Mouse (Mus musculus) lung, adult 2 months (tissue): Measurements from ENCODE around the gene Hdhd5. TPM values are rescaled to one million over a fixed set of nuclear protein-coding genes. Genes with fewer than 3 reads are reported as not detected.

Experiments
- DNase-seq: peaks from one replicate; pipeline ENCODE4 v3.0.0; 2022
- H3K4me1 ChIP-seq: fragments of 200-500 bp; 2 replicates; pipeline ENCODE4 v1.6.1; 2011; ENCODE audit warnings: low read length; ENCODE audit not compliant: control insufficient read depth, insufficient read depth
- H3K4me3 ChIP-seq: fragments of 200-500 bp; replicated peaks from 2 replicates; pipeline ENCODE3; 2011; ENCODE audit warnings: low read depth, mild to moderate bottlenecking, control low read depth, low read length; ENCODE audit errors: extremely low read depth
- CTCF ChIP-seq: fragments of 200-500 bp; IDR thresholded peaks from 2 replicates; pipeline ENCODE4 v1.5.1; 2011; ENCODE audit warnings: mild to moderate bottlenecking, low read length, control low read depth; ENCODE audit not compliant: insufficient read depth
- POLR2A ChIP-seq: fragments of 200-500 bp; IDR thresholded peaks from 2 replicates; pipeline ENCODE4 v1.6.1; 2011; ENCODE audit warnings: low read depth, mild to moderate bottlenecking, control low read depth, low read length, borderline replicate concordance; ENCODE audit errors: extremely low read depth
- WGBS: fragments of 180-500 bp; shearing (Covaris S2); methylation state at CpG from one replicate; pipeline ENCODE4 v1.1.7; 2018; 5-methylcytosine and 5-hydroxymethylcytosine counted together
- polyA plus RNA-seq: library from polyadenylated mRNA; depleted of rRNA; stranded (reverse); fragments of >200 nt; gene quantifications from 2 replicates; pipeline ENCODE4 v1.2.3, GENCODE M21; 2012

Hdhd5 gene
- polyA plus RNA-seq, 1 experiment, result 17.7 TPM

- H3K4me1 ChIP-seq, result no peaks in the 10 kb centered on the region
- no peak for TF ChIP-seq POLR2A
- no peak for TF ChIP-seq CTCF
- DNase-seq, result no peak
- no peak overlapping the region for H3K4me3 ChIP-seq
- WGBS, result 38% methylated on average over 2 of the region's 2 CpGs
Observed at GRCm38 (mm10) chr6:120479302-120479701, 51.8 kb downstream of the Hdhd5 start.

GRCm38 (mm10) chr6:120475288-120475687 lies 55.8 kb downstream of the Hdhd5 start:
- no peak overlapping the region for H3K4me3 ChIP-seq
- H3K4me1 ChIP-seq, result 0 out of 2 replicates have a peak, but pooled peaks cover 3% of the 10 kb centered on the region
- TF ChIP-seq POLR2A, result no peak
- no peak for TF ChIP-seq CTCF
- 62% methylated on average over 8 of the region's 8 CpGs for WGBS
- no peak for DNase-seq

- WGBS, result 31% methylated on average over 5 of the region's 5 CpGs
- no peak overlapping the region for H3K4me3 ChIP-seq
- no peak for DNase-seq
- no peak for TF ChIP-seq POLR2A
- TF ChIP-seq CTCF, result no peak
- 0 out of 2 replicates have a peak, but pooled peaks cover 5% of the 10 kb centered on the region for H3K4me1 ChIP-seq
Observed at GRCm38 (mm10) chr6:120473427-120473826, 57.7 kb downstream of the Hdhd5 start.

- no peak for DNase-seq
- Histone ChIP-seq H3K4me3 (no peak overlapping the region), H3K4me1 (0 out of 2 replicates have a peak, but pooled peaks cover 5% of the 10 kb centered on the region)
- WGBS, result 62% methylated on average over 8 of the region's 8 CpGs
- TF ChIP-seq CTCF (no peak), POLR2A (no peak)
Observed at GRCm38 (mm10) chr6:120472455-120473140, 58.5 kb downstream of the Hdhd5 start.

- no peak overlapping the region for H3K4me3 ChIP-seq
- DNase-seq, result no peak
- 51% methylated on average over 5 of the region's 5 CpGs for WGBS
- 0 out of 2 replicates have a peak, but pooled peaks cover 5% of the 10 kb centered on the region for H3K4me1 ChIP-seq
- TF ChIP-seq POLR2A, result no peak
- no peak for TF ChIP-seq CTCF
Observed at GRCm38 (mm10) chr6:120471991-120472441, 59.1 kb downstream of the Hdhd5 start.

GRCm38 (mm10) chr6:120470666-120471065 lies 60.5 kb downstream of the Hdhd5 start:
- no peak for DNase-seq
- 59% methylated on average over 1 of the region's 1 CpGs for WGBS
- H3K4me1 ChIP-seq, result 0 out of 2 replicates have a peak, but pooled peaks cover 5% of the 10 kb centered on the region
- TF ChIP-seq POLR2A (no peak), CTCF (no peak)
- no peak overlapping the region for H3K4me3 ChIP-seq

- TF ChIP-seq POLR2A, result no peak
- no peak for TF ChIP-seq CTCF
- Histone ChIP-seq H3K4me1 (0 out of 2 replicates have a peak, but pooled peaks cover 5% of the 10 kb centered on the region), H3K4me3 (no peak overlapping the region)
- no peak for DNase-seq
Observed at GRCm38 (mm10) chr6:120469770-120470169, 61.3 kb downstream of the Hdhd5 start.

- no peak overlapping the region for H3K4me3 ChIP-seq
- TF ChIP-seq POLR2A (no peak), CTCF (no peak)
- no peak for DNase-seq
- H3K4me1 ChIP-seq, result 0 out of 2 replicates have a peak, but pooled peaks cover 5% of the 10 kb centered on the region
- WGBS, result 72% methylated on average over 3 of the region's 3 CpGs
Observed at GRCm38 (mm10) chr6:120469268-120469667, 61.9 kb downstream of the Hdhd5 start.

- no peak overlapping the region for H3K4me3 ChIP-seq
- H3K4me1 ChIP-seq, result 0 out of 2 replicates have a peak, but pooled peaks cover 5% of the 10 kb centered on the region
- TF ChIP-seq POLR2A (no peak), CTCF (no peak)
- 86% methylated on average over 4 of the region's 4 CpGs for WGBS
- DNase-seq, result no peak
Observed at GRCm38 (mm10) chr6:120468259-120468658, 62.9 kb downstream of the Hdhd5 start.
